ENCODE assay signal across 13 mouse cellular contexts in genomic region chr1:52470811-52471489, GRCm38 (mm10). TPM values are rescaled to one million over a fixed set of nuclear protein-coding genes. Genes with fewer than 3 reads are reported as not detected.
A peak's percentile ranks its signal among the peaks of the same experiment; 100 is the strongest.
DNase-seq lines count a peak whose midpoint lies in the region; ATAC-seq and TF ChIP-seq lines count a peak whose summit lies in the region.
"Had no signal": no experiment of that assay in that cellular context is flagged by ENCODE, and none has a peak within 500 bp of the region (broad histone marks: within the 10 kb centered on the region; RNA-seq: fewer than 3 reads in every experiment).

No protein-coding gene starts in this region.

- 64% methylated on average over 7 of the region's 7 CpGs for WGBS in midbrain, embryonic 11.5 days
- WGBS in midbrain, embryonic 10.5 days: 69% methylated on average over 7 of the region's 7 CpGs
- WGBS in midbrain, embryonic 12.5 days: 48% methylated on average over 7 of the region's 7 CpGs

- no peaks in the 10 kb centered on the region for H3K36me3 ChIP-seq in midbrain, embryonic 11.5 days (ENCODE audit: control insufficient read depth, insufficient read depth, low read length)
- no peaks in the 10 kb centered on the region for H3K36me3 ChIP-seq in midbrain, embryonic 10.5 days
- no peaks in the 10 kb centered on the region for H3K36me3 ChIP-seq in midbrain, embryonic 12.5 days
- H3K36me3 ChIP-seq: embryonic facial prominence, embryonic 12.5 days had no signal

- no peak for DNase-seq in midbrain, embryonic 11.5 days (ENCODE audit: low spot score, missing footprints)
- no peak for DNase-seq in midbrain, embryonic 10.5 days (ENCODE audit: low spot score)
- DNase-seq in adrenal gland, postnatal 36 days: no peak
- no peak for DNase-seq in gastrocnemius, adult 18-20 months (ENCODE audit: low spot score)
- DNase-seq in left cerebral cortex, adult 2 months (ENCODE audit: extremely low spot score in 1 of 2, low spot score in 2 of 2): no peak
- DNase-seq in cerebellum, adult 8-10 months: no peak
- DNase-seq: kidney, adult 2 months had no signal

- H3K4me2 ChIP-seq in midbrain, embryonic 11.5 days: no peak overlapping the region
- H3K4me2 ChIP-seq in midbrain, embryonic 12.5 days (replicated peaks): no peak overlapping the region
- H3K4me2 ChIP-seq: embryonic facial prominence, embryonic 12.5 days; heart, embryonic 13.5 days; limb, embryonic 12.5 days had no signal

- H3K9me3 ChIP-seq in midbrain, embryonic 11.5 days (ENCODE audit: control insufficient read depth, low read length): no peaks in the 10 kb centered on the region
- H3K9me3 ChIP-seq in midbrain, embryonic 10.5 days (replicated peaks): no peaks in the 10 kb centered on the region
- H3K9me3 ChIP-seq in midbrain, embryonic 12.5 days: no peaks in the 10 kb centered on the region
- H3K9me3 ChIP-seq: embryonic facial prominence, embryonic 12.5 days; limb, embryonic 12.5 days; megakaryocyte, embryonic 14.5 days had no signal

- H3K4me3 ChIP-seq in midbrain, embryonic 11.5 days (ENCODE audit: low read depth, low read length): no peak overlapping the region
- no peak overlapping the region for H3K4me3 ChIP-seq in midbrain, embryonic 10.5 days
- no peak overlapping the region for H3K4me3 ChIP-seq in midbrain, embryonic 12.5 days
- no peak overlapping the region for H3K4me3 ChIP-seq in left cerebral cortex, adult 2 months
- H3K4me3 ChIP-seq: embryonic facial prominence, embryonic 12.5 days; heart, embryonic 13.5 days; limb, embryonic 12.5 days; megakaryocyte, embryonic 14.5 days had no signal

- peak; percentile 76 for ATAC-seq in midbrain, embryonic 11.5 days (ENCODE audit: low FRiP score)
- ATAC-seq in hematopoietic stem cell, adult 5-6 weeks (replicated peaks in 1 of 2; ENCODE audit: insufficient read depth in 1 of 2, low FRiP score in 2 of 2, low TSS enrichment in 1 of 2, low read depth in 1 of 2, poor library complexity in 2 of 2, severe bottlenecking in 2 of 2): peak; percentile 85 to 90
- ATAC-seq in midbrain, embryonic 12.5 days (ENCODE audit: low FRiP score, low read depth): peak; percentile 85

- H3K9ac ChIP-seq in midbrain, embryonic 11.5 days (ENCODE audit: low read length): no peak overlapping the region
- no peak overlapping the region for H3K9ac ChIP-seq in midbrain, embryonic 12.5 days (replicated peaks)
- H3K9ac ChIP-seq: embryonic facial prominence, embryonic 12.5 days; heart, embryonic 13.5 days; limb, embryonic 12.5 days had no signal

- no peak for TF ChIP-seq CTCF in left cerebral cortex, adult 2 months (IDR thresholded peaks at IDR 0.05)

- no peaks in the 10 kb centered on the region for H3K4me1 ChIP-seq in midbrain, embryonic 11.5 days (ENCODE audit: control insufficient read depth, insufficient read depth, low read length)
- peaks cover 7% of the 10 kb centered on the region; the same call in 1 of the 2 replicates for H3K4me1 ChIP-seq in midbrain, embryonic 10.5 days
- 0 out of 2 replicates have a peak, but pooled peaks cover 12% of the 10 kb centered on the region for H3K4me1 ChIP-seq in midbrain, embryonic 12.5 days
- H3K4me1 ChIP-seq: heart, embryonic 13.5 days had no signal

- no peaks in the 10 kb centered on the region for H3K27me3 ChIP-seq in midbrain, embryonic 11.5 days (ENCODE audit: control insufficient read depth, insufficient read depth, low read length)
- no peaks in the 10 kb centered on the region for H3K27me3 ChIP-seq in midbrain, embryonic 10.5 days (ENCODE audit: low read depth, poor library complexity, severe bottlenecking)
- H3K27me3 ChIP-seq in midbrain, embryonic 12.5 days: no peaks in the 10 kb centered on the region
- H3K27me3 ChIP-seq: embryonic facial prominence, embryonic 12.5 days; heart, embryonic 13.5 days; limb, embryonic 12.5 days; megakaryocyte, embryonic 14.5 days had no signal

- intact Hi-C loops in left cerebral cortex, adult 2 months (cut with DNase I): no loop called here

- no peak overlapping the region for H3K27ac ChIP-seq in midbrain, embryonic 11.5 days (ENCODE audit: low read depth, low read length)
- H3K27ac ChIP-seq in midbrain, embryonic 10.5 days (replicated peaks): no peak overlapping the region
- peak overlapping the region; percentile 56 for H3K27ac ChIP-seq in midbrain, embryonic 12.5 days (replicated peaks)
- H3K27ac ChIP-seq in left cerebral cortex, adult 2 months: no peak overlapping the region
- H3K27ac ChIP-seq: embryonic facial prominence, embryonic 12.5 days; heart, embryonic 13.5 days; limb, embryonic 12.5 days had no signal

RNA-seq across cellular contexts. Expression of gene Nab1, which starts 29.5 kb away (rescaled TPM):
- polyA plus RNA-seq in midbrain, embryonic 11.5 days (2014; fragmentation: Nextera tagmentation; extraction: Ambion mirVana): 5.5 and 5.9 TPM in 2 replicates
- 2.4 and 2.7 TPM in 2 replicates for polyA plus RNA-seq in midbrain, embryonic 10.5 days (2016; fragmentation: Nextera tagmentation; extraction: Ambion mirVana)
- 42.1 and 57.9 TPM in 2 replicates for total RNA-seq in hematopoietic stem cell, adult 5-6 weeks (2017)
- polyA plus RNA-seq in midbrain, embryonic 12.5 days (2016; fragmentation: Nextera tagmentation; extraction: Ambion mirVana): 6.7 and 6.9 TPM in 2 replicates
- total RNA-seq in adrenal gland, postnatal 36 days (2021): 10 to 100 TPM; 59.5 to 62.7 TPM
- 1 to 10 TPM; 8.3 to 9.8 TPM for total RNA-seq in gastrocnemius, adult 18-20 months (2021)
- total RNA-seq in left cerebral cortex, adult 2 months (2021): 10 to 100 TPM; 35.3 to 39.2 TPM
